Comparison of ENCODE assay signal across 17 mouse cellular contexts in the genomic region with DNA sequence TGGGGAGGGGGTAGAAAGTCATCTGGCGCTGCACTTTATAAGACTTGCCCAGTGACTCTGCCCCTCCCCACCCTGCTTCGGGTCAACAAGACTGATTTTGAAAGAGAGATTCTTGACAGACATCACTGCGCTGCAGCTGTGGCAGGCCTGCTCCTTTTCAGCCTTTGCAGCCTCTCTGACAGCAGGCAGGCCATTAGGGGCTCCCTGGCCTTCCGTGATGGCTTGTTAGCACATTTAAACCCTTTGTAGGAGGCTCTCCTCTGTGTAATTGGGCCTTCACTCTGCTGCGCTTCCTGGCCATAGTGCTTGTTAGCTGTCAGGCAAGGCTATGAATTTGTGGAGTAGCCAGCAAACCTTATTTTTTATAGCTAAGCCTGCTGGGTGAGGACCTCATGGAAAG.
DNase-seq lines count a peak whose midpoint lies in the region; ATAC-seq lines count a peak whose summit lies in the region.
"Had no signal": no experiment of that assay in that cellular context is flagged by ENCODE, and none has a peak within 500 bp of the region (broad histone marks: within the 10 kb centered on the region; RNA-seq: fewer than 3 reads in every experiment).

No protein-coding gene starts in this region.

- DNase-seq in hindbrain, embryonic 10.5 days (ENCODE audit: low spot score): peak; percentile 64
- DNase-seq in embryo, embryonic 9.5 days (ENCODE audit: extremely low spot score): peak; percentile 34
- no peak for DNase-seq in lung, postnatal 14 days
- DNase-seq: cerebellum, adult 9-10 months; kidney, postnatal 14 days; lung, adult 2 months; spleen, adult 18-20 months; thymus, postnatal 36 days had no signal

- H3K4me1 ChIP-seq in hindbrain, embryonic 10.5 days (replicated peaks): peaks cover 48% of the 10 kb centered on the region
- peaks cover 26% of the 10 kb centered on the region for H3K4me1 ChIP-seq in hindbrain, embryonic 13.5 days (replicated peaks)
- H3K4me1 ChIP-seq in forebrain, embryonic 16.5 days (replicated peaks; ENCODE audit: control insufficient read depth, insufficient read depth, low read length): peaks cover 12% of the 10 kb centered on the region
- H3K4me1 ChIP-seq in midbrain, embryonic 16.5 days (ENCODE audit: control insufficient read depth, insufficient read depth, low read length): peaks cover 13% of the 10 kb centered on the region
- no peaks in the 10 kb centered on the region for H3K4me1 ChIP-seq in liver, embryonic 12.5 days

- no peak overlapping the region for H3K9ac ChIP-seq in hindbrain, embryonic 13.5 days
- H3K9ac ChIP-seq in forebrain, embryonic 16.5 days (replicated peaks; ENCODE audit: low read depth, low read length): no peak overlapping the region
- H3K9ac ChIP-seq in midbrain, embryonic 16.5 days (ENCODE audit: low read depth, low read length): no peak overlapping the region
- no peak overlapping the region for H3K9ac ChIP-seq in liver, embryonic 12.5 days
- H3K9ac ChIP-seq: embryonic facial prominence, embryonic 13.5 days; limb, embryonic 15.5 days had no signal

- peak overlapping the region; percentile 67 for H3K27ac ChIP-seq in hindbrain, embryonic 10.5 days
- H3K27ac ChIP-seq in hindbrain, embryonic 13.5 days: no peak overlapping the region
- no peak overlapping the region for H3K27ac ChIP-seq in forebrain, embryonic 16.5 days (ENCODE audit: low read length)
- 0 out of 2 replicates have a peak overlapping the region, but pooled peaks have one; percentile 4 for H3K27ac ChIP-seq in midbrain, embryonic 16.5 days (ENCODE audit: low read length)
- H3K27ac ChIP-seq in liver, embryonic 12.5 days: no peak overlapping the region
- H3K27ac ChIP-seq: embryonic facial prominence, embryonic 13.5 days; limb, embryonic 15.5 days had no signal

- H3K4me3 ChIP-seq in hindbrain, embryonic 10.5 days: 0 out of 2 replicates have a peak overlapping the region, but pooled peaks have one; percentile 9
- no peak overlapping the region for H3K4me3 ChIP-seq in hindbrain, embryonic 13.5 days
- H3K4me3 ChIP-seq in forebrain, embryonic 16.5 days (replicated peaks; ENCODE audit: low read length): no peak overlapping the region
- no peak overlapping the region for H3K4me3 ChIP-seq in midbrain, embryonic 16.5 days (ENCODE audit: low read depth, low read length)
- no peak overlapping the region for H3K4me3 ChIP-seq in liver, embryonic 12.5 days
- H3K4me3 ChIP-seq: embryonic facial prominence, embryonic 13.5 days; limb, embryonic 15.5 days had no signal

- no peak for ATAC-seq in hindbrain, embryonic 13.5 days (ENCODE audit: low FRiP score)
- peak; percentile 68 for ATAC-seq in forebrain, embryonic 16.5 days
- peak; percentile 58; the same call in 1 of the 2 replicates for ATAC-seq in midbrain, embryonic 16.5 days
- no peak for ATAC-seq in erythroid progenitor cell, adult 5-6 weeks (replicated peaks; ENCODE audit: low FRiP score, poor library complexity, severe bottlenecking)
- ATAC-seq in liver, embryonic 12.5 days: no peak
- ATAC-seq: inflammation-experienced regulatory T-cells, adult 6 months; Patski had no signal

- peaks cover 10% of the 10 kb centered on the region for H3K27me3 ChIP-seq in hindbrain, embryonic 10.5 days (ENCODE audit: insufficient read depth, poor library complexity, severe bottlenecking)
- H3K27me3 ChIP-seq in hindbrain, embryonic 13.5 days: 0 out of 2 replicates have a peak, but pooled peaks cover 3% of the 10 kb centered on the region
- no peaks in the 10 kb centered on the region for H3K27me3 ChIP-seq in forebrain, embryonic 16.5 days (replicated peaks; ENCODE audit: control insufficient read depth, insufficient read depth, low read length)
- H3K27me3 ChIP-seq in midbrain, embryonic 16.5 days (ENCODE audit: control insufficient read depth, insufficient read depth, low read depth, low read length): no peaks in the 10 kb centered on the region
- H3K27me3 ChIP-seq in liver, embryonic 12.5 days (replicated peaks): no peaks in the 10 kb centered on the region
- H3K27me3 ChIP-seq: embryonic facial prominence, embryonic 13.5 days; limb, embryonic 15.5 days; Patski had no signal

- no peaks in the 10 kb centered on the region for H3K36me3 ChIP-seq in hindbrain, embryonic 10.5 days
- no peaks in the 10 kb centered on the region for H3K36me3 ChIP-seq in hindbrain, embryonic 13.5 days
- H3K36me3 ChIP-seq in forebrain, embryonic 16.5 days (ENCODE audit: control insufficient read depth, insufficient read depth): no peaks in the 10 kb centered on the region
- no peaks in the 10 kb centered on the region for H3K36me3 ChIP-seq in midbrain, embryonic 16.5 days (ENCODE audit: control insufficient read depth, insufficient read depth, low read length)
- H3K36me3 ChIP-seq in liver, embryonic 12.5 days: no peaks in the 10 kb centered on the region
- H3K36me3 ChIP-seq: embryonic facial prominence, embryonic 13.5 days; limb, embryonic 15.5 days had no signal

- no peaks in the 10 kb centered on the region for H3K9me3 ChIP-seq in hindbrain, embryonic 10.5 days
- no peaks in the 10 kb centered on the region for H3K9me3 ChIP-seq in hindbrain, embryonic 13.5 days
- H3K9me3 ChIP-seq in forebrain, embryonic 16.5 days (ENCODE audit: control insufficient read depth, low read length): no peaks in the 10 kb centered on the region
- H3K9me3 ChIP-seq in midbrain, embryonic 16.5 days (replicated peaks; ENCODE audit: control insufficient read depth, low read length, poor library complexity, severe bottlenecking): no peaks in the 10 kb centered on the region
- no peaks in the 10 kb centered on the region for H3K9me3 ChIP-seq in liver, embryonic 12.5 days (replicated peaks)
- H3K9me3 ChIP-seq: embryonic facial prominence, embryonic 13.5 days; limb, embryonic 15.5 days had no signal

- no peak overlapping the region for H3K4me2 ChIP-seq in hindbrain, embryonic 13.5 days
- H3K4me2 ChIP-seq in forebrain, embryonic 16.5 days (ENCODE audit: low read length): no peak overlapping the region
- H3K4me2 ChIP-seq in midbrain, embryonic 16.5 days (ENCODE audit: low read length): no peak overlapping the region
- no peak overlapping the region for H3K4me2 ChIP-seq in liver, embryonic 12.5 days
- H3K4me2 ChIP-seq: embryonic facial prominence, embryonic 13.5 days; limb, embryonic 15.5 days had no signal

- 8% methylated on average over 5 of the region's 5 CpGs for WGBS in hindbrain, embryonic 10.5 days
- WGBS in hindbrain, embryonic 13.5 days: 13% methylated on average over 5 of the region's 5 CpGs
- WGBS in forebrain, embryonic 16.5 days: 7% methylated on average over 5 of the region's 5 CpGs
- 17% methylated on average over 5 of the region's 5 CpGs for WGBS in midbrain, embryonic 16.5 days
- WGBS in liver, embryonic 12.5 days (ENCODE audit: insufficient replicate concordance): 40% methylated on average over 5 of the region's 5 CpGs

Comparison
In these comparisons a context has a peak if more than half of its experiments do, and no peak if none do; other contexts are left out.
1. H3K27ac ChIP-seq: peak in hindbrain, embryonic 10.5 days (single experiment) and midbrain, embryonic 16.5 days (single experiment); none in hindbrain, embryonic 13.5 days (single experiment), forebrain, embryonic 16.5 days (single experiment) and liver, embryonic 12.5 days (single experiment).
2. ATAC-seq: peak in forebrain, embryonic 16.5 days (single experiment) and midbrain, embryonic 16.5 days (single experiment); none in hindbrain, embryonic 13.5 days (single experiment), erythroid progenitor cell, adult 5-6 weeks (single experiment) and liver, embryonic 12.5 days (single experiment).